Mouse (Mus musculus) heart, embryonic 16.5 days (tissue): ENCODE measurements around the gene Ankrd33b. TPM values are rescaled to one million over a fixed set of nuclear protein-coding genes. Genes with fewer than 3 reads are reported as not detected.

ENCODE experiments used
- ATAC-seq: fragments of 200-750 bp; cut with Nextera tagmentation; replicated peaks from 2 replicates; pipeline ENCODE4 v1.8.0; 2017; ENCODE audit warnings: moderate number of reproducible peaks; ENCODE audit not compliant: insufficient read depth, low FRiP score; ENCODE audit errors: extremely low read depth
- H3K27ac ChIP-seq: fragments of 300-500 bp; sonication (generic); 2 replicates; pipeline ENCODE4 v1.5.1; 2014; ENCODE audit warnings: mild to moderate bottlenecking, low read length, control low read depth, moderate library complexity
- H3K27me3 ChIP-seq: fragments of 300-500 bp; sonication (generic); 2 replicates; pipeline ENCODE4 v1.6.1; 2014; ENCODE audit warnings: low read length, mixed read lengths; ENCODE audit not compliant: control insufficient read depth, insufficient read depth
- H3K36me3 ChIP-seq: fragments of 300-500 bp; sonication (generic); 2 replicates; pipeline ENCODE4 v1.6.1; 2014; ENCODE audit not compliant: control insufficient read depth, insufficient read depth
- H3K4me1 ChIP-seq: fragments of 300-500 bp; sonication (generic); 2 replicates; pipeline ENCODE4 v1.6.1; 2014; ENCODE audit warnings: low read length, mixed read lengths; ENCODE audit not compliant: control insufficient read depth, insufficient read depth
- H3K4me2 ChIP-seq: fragments of 300-500 bp; sonication (generic); 2 replicates; pipeline ENCODE4 v1.6.1; 2014; ENCODE audit warnings: low read depth, mild to moderate bottlenecking, control low read depth, low read length
- H3K4me3 ChIP-seq: fragments of 300-500 bp; sonication (generic); 2 replicates; pipeline ENCODE4 v1.5.1; 2014; ENCODE audit warnings: mild to moderate bottlenecking, control low read depth, low read length
- H3K9ac ChIP-seq: fragments of 300-500 bp; sonication (generic); 2 replicates; pipeline ENCODE4 v1.6.1; 2014; ENCODE audit warnings: low read length, control low read depth
- H3K9me3 ChIP-seq: fragments of 300-500 bp; sonication (generic); replicated peaks from 2 replicates; pipeline ENCODE4 v1.6.1; 2016; ENCODE audit warnings: low read length; ENCODE audit not compliant: control insufficient read depth
- WGBS: fragments of 180-500 bp; shearing (Covaris S2); extraction: QIAGEN DNeasy Blood & Tissue Kit; methylation state at CpG from one replicate; pipeline ENCODE4 v1.1.7; 2014; 5-methylcytosine and 5-hydroxymethylcytosine counted together
- polyA plus RNA-seq: library from polyadenylated mRNA; unstranded; fragments of >200 nt; fragmentation: Nextera tagmentation; extraction: Ambion mirVana; gene quantifications from 2 replicates; pipeline ENCODE4 v1.2.1, GENCODE M21; 2015

Gene Ankrd33b
- polyA plus RNA-seq, 1 experiment from 2014 or later: 5.4 TPM

DNA sequence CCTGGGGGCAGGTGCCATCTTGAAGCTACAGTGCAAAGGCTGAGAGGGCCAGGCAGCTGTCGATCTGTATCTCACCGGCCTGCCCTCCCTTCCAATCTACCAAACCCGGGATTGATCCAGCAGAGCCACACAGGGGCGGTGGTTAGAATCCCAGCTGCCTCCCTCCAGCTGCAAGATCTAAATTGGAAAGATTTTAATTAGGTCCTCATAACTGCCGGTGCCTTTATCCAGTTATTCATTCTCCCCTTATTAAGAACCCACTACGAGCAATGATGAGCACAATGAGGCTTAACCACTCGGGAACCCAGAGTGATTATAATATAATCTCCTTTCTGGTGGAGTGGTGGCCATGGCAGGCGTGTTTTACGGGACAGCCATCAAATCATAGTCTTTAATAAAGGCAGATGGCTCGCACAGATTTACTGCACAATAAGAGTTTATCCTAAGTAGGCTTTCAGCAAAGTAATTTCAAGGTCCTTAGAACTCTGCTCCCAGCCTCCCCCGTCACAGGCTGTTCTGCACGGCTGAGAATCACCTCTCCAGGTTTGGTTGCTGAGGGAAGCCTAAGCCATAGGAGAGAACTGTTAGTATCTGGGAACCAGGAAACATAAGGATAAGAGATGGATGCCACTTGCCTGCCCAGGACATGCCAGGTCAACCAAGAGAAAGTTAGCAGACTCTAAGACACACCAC is 34.8 kb upstream of the Ankrd33b start:
- WGBS: 80% methylated on average over 12 of the region's 12 CpGs

GRCm38 (mm10) chr15:31400974-31401373 is 33.4 kb upstream of the Ankrd33b start:
- Histone ChIP-seq H3K27ac (no peak overlapping the region), H3K9ac (no peak overlapping the region), H3K4me2 (no peak overlapping the region), H3K4me1 (peaks cover 15% of the 10 kb centered on the region; the same call in 1 of the 2 replicates), H3K27me3 (no peaks in the 10 kb centered on the region), H3K9me3 (no peaks in the 10 kb centered on the region), H3K36me3 (no peaks in the 10 kb centered on the region), H3K4me3 (no peak overlapping the region)
- ATAC-seq: no peak
- WGBS: 47% methylated on average over 3 of the region's 3 CpGs

More for the DNA sequence above, 34.8 kb upstream of the Ankrd33b start:
- Histone ChIP-seq H3K27me3 (no peaks in the 10 kb centered on the region), H3K9ac (no peak overlapping the region), H3K4me1 (peaks cover 4% of the 10 kb centered on the region; the same call in 1 of the 2 replicates), H3K4me2 (no peak overlapping the region), H3K4me3 (no peak overlapping the region), H3K36me3 (no peaks in the 10 kb centered on the region), H3K9me3 (no peaks in the 10 kb centered on the region), H3K27ac (no peak overlapping the region)
- no peak for ATAC-seq

- Histone ChIP-seq H3K36me3 (no peaks in the 10 kb centered on the region), H3K9me3 (no peaks in the 10 kb centered on the region), H3K27ac (no peak overlapping the region), H3K27me3 (no peaks in the 10 kb centered on the region), H3K9ac (no peak overlapping the region), H3K4me3 (no peak overlapping the region), H3K4me1 (peaks cover 19% of the 10 kb centered on the region; the same call in 1 of the 2 replicates), H3K4me2 (no peak overlapping the region)
- WGBS: 92% methylated on average over 13 of the region's 13 CpGs
- ATAC-seq: no peak
These were observed 31.2 kb upstream of the Ankrd33b start for GRCm38 (mm10) chr15:31398769-31399168.

GRCm38 (mm10) chr15:31397379-31397778 is 29.9 kb upstream of the Ankrd33b start:
- 69% methylated on average over 3 of the region's 3 CpGs for WGBS
- ATAC-seq: no peak
- Histone ChIP-seq H3K36me3 (no peaks in the 10 kb centered on the region), H3K9me3 (no peaks in the 10 kb centered on the region), H3K27me3 (no peaks in the 10 kb centered on the region), H3K4me2 (no peak overlapping the region), H3K4me3 (no peak overlapping the region), H3K27ac (peak overlapping the region; percentile 91), H3K9ac (no peak overlapping the region), H3K4me1 (peaks cover 19% of the 10 kb centered on the region; the same call in 1 of the 2 replicates)

- Histone ChIP-seq H3K9me3 (no peaks in the 10 kb centered on the region), H3K27ac (peak overlapping the region; percentile 91), H3K4me3 (no peak overlapping the region), H3K9ac (peak overlapping the region; percentile 15; the same call in 1 of the 2 replicates), H3K27me3 (no peaks in the 10 kb centered on the region), H3K36me3 (no peaks in the 10 kb centered on the region), H3K4me2 (peak overlapping the region; percentile 48), H3K4me1 (peaks cover 19% of the 10 kb centered on the region; the same call in 1 of the 2 replicates)
- ATAC-seq: peak; percentile 88
- WGBS: 31% methylated on average over 5 of the region's 5 CpGs
These were observed 29.2 kb upstream of the Ankrd33b start for GRCm38 (mm10) chr15:31396755-31397154.

DNA sequence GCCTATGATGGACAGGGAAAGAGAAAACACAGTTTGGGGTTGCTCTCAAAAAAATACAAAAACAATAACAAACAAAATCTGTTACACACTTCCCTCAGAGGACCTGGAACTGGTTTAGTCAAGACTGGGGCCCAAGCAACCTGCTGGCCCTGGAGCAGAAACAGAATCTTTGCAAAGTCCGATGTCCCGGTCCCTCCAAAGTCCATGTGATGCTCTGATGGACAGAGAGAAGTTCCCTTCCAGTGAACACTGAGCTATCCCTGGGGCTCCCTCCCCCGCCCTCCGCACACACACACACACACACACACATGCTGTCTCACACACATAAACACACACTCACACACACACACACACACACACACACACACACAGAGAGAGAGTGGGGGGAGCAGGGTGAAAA is 28.5 kb upstream of the Ankrd33b start:
- Histone ChIP-seq H3K4me2 (no peak overlapping the region), H3K9me3 (no peaks in the 10 kb centered on the region), H3K36me3 (no peaks in the 10 kb centered on the region), H3K27ac (peak overlapping the region; percentile 91), H3K4me3 (no peak overlapping the region), H3K4me1 (peaks cover 19% of the 10 kb centered on the region; the same call in 1 of the 2 replicates), H3K9ac (no peak overlapping the region), H3K27me3 (no peaks in the 10 kb centered on the region)
- 58% methylated on average over 4 of the region's 4 CpGs for whole genome bisulfite sequencing
- ATAC-seq: 0 out of 2 replicates have a peak, but pooled peaks have one; percentile 11

GRCm38 (mm10) chr15:31393402-31393801 is 25.9 kb upstream of the Ankrd33b start:
- H3K9ac ChIP-seq: no peak overlapping the region
- no peak overlapping the region for H3K4me3 ChIP-seq
- H3K27me3 ChIP-seq: no peaks in the 10 kb centered on the region
- peaks cover 15% of the 10 kb centered on the region; the same call in 1 of the 2 replicates for H3K4me1 ChIP-seq
- no peaks in the 10 kb centered on the region for H3K36me3 ChIP-seq
- no peak overlapping the region for H3K27ac ChIP-seq
- no peaks in the 10 kb centered on the region for H3K9me3 ChIP-seq
- no peak overlapping the region for H3K4me2 ChIP-seq
- ATAC-seq: no peak
- WGBS: 80% methylated on average over 6 of the region's 6 CpGs

- H3K4me1 ChIP-seq: peaks cover 15% of the 10 kb centered on the region; the same call in 1 of the 2 replicates
- H3K9ac ChIP-seq: no peak overlapping the region
- no peak for ATAC-seq
- no peak overlapping the region for H3K27ac ChIP-seq
- no peaks in the 10 kb centered on the region for H3K36me3 ChIP-seq
- no peaks in the 10 kb centered on the region for H3K9me3 ChIP-seq
- H3K4me3 ChIP-seq: no peak overlapping the region
- no peaks in the 10 kb centered on the region for H3K27me3 ChIP-seq
- H3K4me2 ChIP-seq: no peak overlapping the region
- 75% methylated on average over 7 of the region's 7 CpGs for WGBS
These were observed 25.2 kb upstream of the Ankrd33b start for GRCm38 (mm10) chr15:31392705-31393104.

GRCm38 (mm10) chr15:31392135-31392534 is 24.6 kb upstream of the Ankrd33b start:
- Histone ChIP-seq H3K4me1 (peaks cover 13% of the 10 kb centered on the region; the same call in 1 of the 2 replicates), H3K27me3 (no peaks in the 10 kb centered on the region), H3K4me3 (no peak overlapping the region), H3K27ac (no peak overlapping the region), H3K4me2 (no peak overlapping the region), H3K9ac (no peak overlapping the region), H3K36me3 (no peaks in the 10 kb centered on the region), H3K9me3 (peaks cover 4% of the 10 kb centered on the region; the same call in 1 of the 2 replicates)
- ATAC-seq: 0 out of 2 replicates have a peak, but pooled peaks have one; percentile 10
- WGBS: 62% methylated on average over 4 of the region's 4 CpGs
